Mouse (Mus musculus) forebrain, embryonic 11.5 days (tissue): ENCODE results near the gene Furin. TPM values are rescaled to one million over a fixed set of nuclear protein-coding genes. Genes with fewer than 3 reads are reported as not detected.

Experiments used
- ATAC-seq: fragments of 200-750 bp; cut with Nextera tagmentation; replicated peaks from 2 replicates; pipeline ENCODE4 v1.8.0; 2017; ENCODE audit warnings: moderate TSS enrichment; ENCODE audit not compliant: low FRiP score
- DNase-seq: peaks from one replicate; pipeline ENCODE4 v3.0.0-alpha.2; 2017; ENCODE audit warnings: low spot score
- H3K27ac ChIP-seq: fragments of 300-500 bp; sonication (generic); 2 replicates; pipeline ENCODE4 v1.5.1; 2014; ENCODE audit warnings: low read depth, low read length
- H3K27me3 ChIP-seq: fragments of 300-500 bp; sonication (generic); 2 replicates; pipeline ENCODE4 v1.6.1; 2014; ENCODE audit warnings: mild to moderate bottlenecking, low read length, mixed read lengths; ENCODE audit not compliant: control insufficient read depth, insufficient read depth
- H3K36me3 ChIP-seq: fragments of 300-500 bp; sonication (generic); 2 replicates; pipeline ENCODE4 v1.6.1; 2014; ENCODE audit warnings: mild to moderate bottlenecking, low read length, moderate library complexity, mixed read lengths; ENCODE audit not compliant: control insufficient read depth, insufficient read depth
- H3K4me1 ChIP-seq: fragments of 300-500 bp; sonication (generic); replicated peaks from 2 replicates; pipeline ENCODE4 v1.6.1; 2014; ENCODE audit warnings: low read length, mixed read lengths; ENCODE audit not compliant: control insufficient read depth, insufficient read depth
- H3K4me2 ChIP-seq: fragments of 300-500 bp; sonication (generic); 2 replicates; pipeline ENCODE4 v1.6.1; 2014; ENCODE audit warnings: low read depth, mild to moderate bottlenecking, low read length, moderate library complexity, mixed read lengths; ENCODE audit not compliant: severe bottlenecking
- H3K4me3 ChIP-seq: fragments of 300-500 bp; sonication (generic); 2 replicates; pipeline ENCODE4 v1.5.1; 2014; ENCODE audit warnings: low read depth, low read length
- H3K9ac ChIP-seq: fragments of 300-500 bp; sonication (generic); 2 replicates; pipeline ENCODE4 v1.6.1; 2014; ENCODE audit warnings: low read length
- H3K9me3 ChIP-seq: fragments of 300-500 bp; sonication (generic); 2 replicates; pipeline ENCODE4 v1.6.1; 2016; ENCODE audit warnings: low read length, mixed read lengths; ENCODE audit not compliant: control insufficient read depth
- WGBS: fragments of 180-500 bp; shearing (Covaris S2); extraction: QIAGEN DNeasy Blood & Tissue Kit; methylation state at CpG from one replicate; pipeline ENCODE4 v1.1.7; 2014; 5-methylcytosine and 5-hydroxymethylcytosine counted together
- polyA plus RNA-seq: library from polyadenylated mRNA; unstranded; fragments of >200 nt; fragmentation: Nextera tagmentation; extraction: Ambion mirVana; gene quantifications from 2 replicates; pipeline ENCODE4 v1.2.1, GENCODE M21; 2014

Gene Furin
- polyA plus RNA-seq, 1 experiment from 2014 or later, result 6.0 TPM

DNA sequence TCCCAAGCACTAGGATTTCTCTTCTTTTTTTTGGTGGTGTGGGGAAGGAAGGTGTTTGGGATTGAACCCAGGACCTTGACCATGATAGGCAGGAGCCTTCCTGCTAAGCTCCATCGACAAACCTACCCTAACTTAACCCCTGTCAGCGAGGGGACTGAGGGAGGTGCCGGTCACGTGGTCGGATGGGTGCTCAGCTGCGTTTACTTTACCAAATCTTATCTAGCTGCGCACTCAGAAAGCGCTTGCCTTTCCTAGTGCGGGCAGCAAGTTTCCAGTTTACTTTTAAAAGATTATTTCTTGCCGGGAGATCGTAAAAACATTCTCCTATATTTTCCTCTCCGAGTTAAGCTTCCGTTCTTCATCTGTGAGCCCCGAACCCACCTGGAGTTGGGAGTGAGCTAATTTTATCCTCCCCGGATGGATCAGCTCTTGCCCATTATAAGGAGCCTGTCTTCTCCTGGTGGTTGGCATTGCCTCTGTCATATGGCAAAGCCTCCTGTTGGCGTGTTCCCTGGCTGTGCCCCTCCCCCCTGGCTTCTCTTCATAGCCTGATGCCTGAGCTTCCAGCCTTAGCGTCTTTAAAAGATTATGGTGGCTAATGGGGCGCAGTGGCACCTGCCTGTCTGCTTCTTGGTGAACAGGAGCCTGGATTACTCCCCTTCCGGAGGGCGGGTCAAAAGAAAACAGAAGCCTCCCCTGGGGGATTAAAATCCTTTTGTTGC lies 17.7 kb upstream of the Furin start:
- 29% methylated on average over 20 of the region's 20 CpGs for WGBS
- no peak overlapping the region for H3K4me2 ChIP-seq
- ATAC-seq, result no peak

DNA sequence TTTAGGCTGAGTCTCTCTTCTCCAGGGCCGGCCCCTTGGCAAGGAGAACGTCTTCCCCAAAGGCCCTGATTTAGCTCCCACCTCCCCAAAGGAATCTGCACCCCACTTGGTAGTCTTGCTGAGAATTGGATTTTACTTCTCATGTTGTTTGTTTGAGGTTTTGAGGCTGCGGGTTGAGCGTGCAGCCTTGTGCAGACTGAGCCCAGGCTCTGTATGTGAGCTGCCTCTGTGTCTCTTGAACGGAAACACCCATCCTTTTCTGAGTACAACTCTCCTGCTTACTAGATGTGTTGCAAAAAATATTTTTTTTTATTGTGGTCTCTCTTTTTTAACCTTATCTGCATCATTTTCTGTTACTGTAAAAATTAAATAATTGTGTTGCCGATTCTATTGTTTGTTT lies 16.3 kb upstream of the Furin start:
- no peaks in the 10 kb centered on the region for H3K4me1 ChIP-seq
- 94% methylated on average over 6 of the region's 6 CpGs for WGBS
- no peak overlapping the region for H3K4me3 ChIP-seq
- H3K4me2 ChIP-seq, result no peak overlapping the region
- H3K27ac ChIP-seq, result no peak overlapping the region
- no peaks in the 10 kb centered on the region for H3K36me3 ChIP-seq
- H3K27me3 ChIP-seq, result no peaks in the 10 kb centered on the region
- H3K9me3 ChIP-seq, result no peaks in the 10 kb centered on the region
- ATAC-seq (no peak), DNase-seq (no peak)
- H3K9ac ChIP-seq, result no peak overlapping the region

More for the DNA sequence above, 17.7 kb upstream of the Furin start:
- Histone ChIP-seq H3K9me3 (no peaks in the 10 kb centered on the region), H3K4me3 (no peak overlapping the region), H3K36me3 (no peaks in the 10 kb centered on the region), H3K9ac (no peak overlapping the region), H3K27ac (no peak overlapping the region), H3K27me3 (no peaks in the 10 kb centered on the region), H3K4me1 (no peaks in the 10 kb centered on the region)
- DNase-seq, result no peak

DNA sequence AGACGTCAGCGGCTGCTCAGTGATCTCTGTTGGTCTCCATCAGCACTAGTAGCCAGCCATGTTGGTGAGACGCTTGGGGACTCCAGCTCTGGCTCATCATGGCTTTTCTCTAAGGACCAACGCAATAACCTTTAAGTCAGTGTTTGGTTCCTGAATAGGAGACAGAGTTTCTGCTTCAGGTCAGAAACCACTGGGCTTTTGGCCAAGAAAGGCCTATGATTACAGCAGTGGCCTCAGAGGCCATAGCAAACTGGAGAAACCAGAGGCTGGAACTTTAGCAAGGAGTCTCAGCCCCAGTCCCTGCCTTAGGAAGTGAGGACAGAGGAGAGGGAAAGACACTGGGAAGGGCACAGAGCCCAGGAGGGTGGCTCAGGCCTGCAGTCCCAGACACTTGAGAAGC lies 15.3 kb upstream of the Furin start:
- no peak overlapping the region for H3K27ac ChIP-seq
- H3K9ac ChIP-seq, result no peak overlapping the region
- H3K4me3 ChIP-seq, result no peak overlapping the region
- H3K9me3 ChIP-seq, result no peaks in the 10 kb centered on the region
- H3K27me3 ChIP-seq, result no peaks in the 10 kb centered on the region
- DNase-seq, result no peak
- no peaks in the 10 kb centered on the region for H3K4me1 ChIP-seq
- no peak overlapping the region for H3K4me2 ChIP-seq
- no peak for ATAC-seq
- 83% methylated on average over 4 of the region's 4 CpGs for WGBS
- no peaks in the 10 kb centered on the region for H3K36me3 ChIP-seq

DNA sequence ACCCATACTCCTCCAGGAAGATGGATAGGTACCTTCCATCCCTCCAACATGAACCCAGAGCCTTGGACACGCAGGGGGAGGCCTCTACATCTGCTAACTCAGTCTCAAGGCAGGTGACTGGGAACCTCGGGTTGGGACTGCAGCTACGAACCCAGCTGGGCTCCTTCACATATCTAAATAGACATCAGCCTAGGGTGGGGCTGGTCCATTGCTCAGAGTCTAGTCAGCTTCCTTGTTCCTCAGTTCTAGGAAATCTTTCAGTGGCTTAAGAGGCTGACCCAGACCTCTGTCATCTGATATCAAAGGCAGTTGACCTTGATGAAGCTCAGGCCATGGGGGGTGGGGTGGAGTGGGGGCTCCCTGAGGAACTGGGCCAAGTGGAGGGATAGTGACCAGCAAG lies 14.0 kb upstream of the Furin start:
- WGBS, result 78% methylated on average over 3 of the region's 3 CpGs
- no peak overlapping the region for H3K4me2 ChIP-seq
- no peak overlapping the region for H3K4me3 ChIP-seq

DNA sequence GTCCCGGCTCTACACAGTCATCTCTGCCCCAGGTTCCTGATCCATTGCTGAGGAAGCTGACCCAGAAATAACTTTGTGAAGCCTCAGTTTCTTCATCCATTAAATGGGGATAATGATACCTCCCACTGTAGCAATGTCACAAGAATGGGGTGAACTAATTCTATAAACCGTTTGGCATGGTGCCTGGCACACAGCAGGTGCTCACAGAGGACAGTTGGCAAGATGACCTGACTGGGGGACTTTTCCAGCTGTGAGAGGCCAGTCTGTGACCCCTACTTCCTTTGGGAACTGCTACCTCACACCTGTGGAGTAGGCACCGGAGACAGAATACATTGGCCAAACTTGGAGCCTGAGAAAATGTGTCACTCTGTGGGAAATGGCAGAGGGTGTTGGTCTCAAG lies 12.8 kb upstream of the Furin start:
- Histone ChIP-seq H3K36me3 (no peaks in the 10 kb centered on the region), H3K9ac (no peak overlapping the region), H3K9me3 (no peaks in the 10 kb centered on the region), H3K4me3 (no peak overlapping the region), H3K27ac (no peak overlapping the region), H3K4me2 (no peak overlapping the region), H3K27me3 (no peaks in the 10 kb centered on the region), H3K4me1 (no peaks in the 10 kb centered on the region)
- WGBS, result 90% methylated on average over 3 of the region's 3 CpGs
- ATAC-seq (no peak), DNase-seq (no peak)

More for the DNA sequence above, 14.0 kb upstream of the Furin start:
- no peaks in the 10 kb centered on the region for H3K27me3 ChIP-seq
- no peaks in the 10 kb centered on the region for H3K9me3 ChIP-seq
- no peaks in the 10 kb centered on the region for H3K4me1 ChIP-seq
- no peaks in the 10 kb centered on the region for H3K36me3 ChIP-seq
- H3K27ac ChIP-seq, result no peak overlapping the region
- no peak overlapping the region for H3K9ac ChIP-seq
- ATAC-seq (no peak), DNase-seq (no peak)

DNA sequence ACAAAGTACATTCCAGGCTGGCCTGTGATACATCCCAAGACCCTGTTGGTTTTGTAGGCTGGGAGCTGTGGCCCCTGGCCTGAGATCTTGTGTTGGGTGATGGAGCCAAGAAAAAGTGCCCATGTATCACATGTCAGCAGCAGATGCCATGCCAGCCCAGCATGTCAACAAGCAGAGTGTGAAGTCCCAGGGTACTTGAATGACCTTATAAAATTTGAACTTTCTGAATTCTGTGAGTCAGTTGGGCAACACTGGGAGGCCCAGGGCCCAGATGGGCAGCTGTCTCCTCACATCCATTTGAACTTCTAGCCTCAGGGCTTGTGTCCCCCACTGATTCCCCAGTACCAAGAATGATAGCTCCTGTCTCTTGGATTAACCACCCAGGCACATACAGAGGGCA lies 12.4 kb upstream of the Furin start:
- no peak for ATAC-seq
- Histone ChIP-seq H3K9ac (no peak overlapping the region), H3K9me3 (no peaks in the 10 kb centered on the region), H3K27ac (no peak overlapping the region), H3K4me2 (no peak overlapping the region), H3K4me1 (no peaks in the 10 kb centered on the region), H3K27me3 (no peaks in the 10 kb centered on the region), H3K36me3 (no peaks in the 10 kb centered on the region), H3K4me3 (no peak overlapping the region)
- DNase-seq, result no peak

DNA sequence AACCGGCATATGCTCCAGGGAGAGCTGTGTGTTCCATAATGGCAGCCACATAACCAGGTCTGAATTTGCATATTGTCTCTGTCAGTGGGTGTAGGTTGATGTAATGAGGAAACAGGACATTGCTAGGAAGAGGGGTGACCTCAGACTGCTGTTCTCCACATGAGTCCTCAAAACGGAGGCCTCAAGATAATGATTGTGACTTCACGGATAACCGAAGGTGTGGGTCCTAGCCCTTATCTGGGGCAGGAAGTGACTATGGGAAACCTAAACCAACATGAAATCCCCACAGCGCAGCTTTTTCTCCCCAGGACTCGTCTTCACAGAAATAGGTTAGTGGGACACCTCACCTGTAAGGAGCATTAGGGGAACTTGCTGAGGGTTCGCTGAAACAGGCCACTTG lies 11.7 kb upstream of the Furin start:
- ATAC-seq (no peak), DNase-seq (no peak)
- Histone ChIP-seq H3K36me3 (no peaks in the 10 kb centered on the region), H3K27me3 (no peaks in the 10 kb centered on the region), H3K9ac (no peak overlapping the region), H3K4me2 (no peak overlapping the region), H3K27ac (no peak overlapping the region), H3K9me3 (no peaks in the 10 kb centered on the region), H3K4me1 (no peaks in the 10 kb centered on the region), H3K4me3 (no peak overlapping the region)
- WGBS, result 88% methylated on average over 7 of the region's 7 CpGs

DNA sequence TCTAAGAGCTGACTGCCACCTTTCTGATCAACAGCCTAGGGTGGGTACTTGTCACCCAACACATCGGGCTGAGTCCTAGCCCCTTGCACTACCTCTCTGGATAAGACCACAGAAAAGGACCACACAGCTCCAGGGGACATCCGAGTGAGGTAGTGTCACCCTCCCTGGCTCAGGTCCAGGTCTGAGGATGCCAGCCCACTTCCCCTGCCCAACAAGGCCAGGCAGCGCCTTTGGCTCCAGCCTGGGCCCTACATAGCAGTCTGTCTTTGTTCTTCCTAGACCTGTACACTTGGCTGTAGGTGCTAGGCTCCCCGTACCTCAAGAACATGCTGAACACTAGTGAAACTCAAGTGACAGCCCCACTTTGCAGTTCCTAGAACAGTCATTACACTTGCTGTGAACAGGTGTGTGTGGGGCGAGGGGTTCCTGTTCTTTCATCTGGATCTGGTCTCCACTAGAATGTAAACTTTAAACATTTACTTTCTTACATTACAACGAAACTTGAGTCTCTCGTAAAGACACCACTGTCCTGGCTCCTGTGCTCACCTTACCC lies 9.1 kb upstream of the Furin start:
- no peak overlapping the region for H3K4me2 ChIP-seq
- H3K4me3 ChIP-seq, result no peak overlapping the region
- no peak overlapping the region for H3K27ac ChIP-seq
- H3K4me1 ChIP-seq, result no peaks in the 10 kb centered on the region
- DNase-seq, result no peak
- 87% methylated on average over 7 of the region's 7 CpGs for WGBS
- no peak overlapping the region for H3K9ac ChIP-seq
- no peaks in the 10 kb centered on the region for H3K9me3 ChIP-seq
- no peaks in the 10 kb centered on the region for H3K27me3 ChIP-seq
- H3K36me3 ChIP-seq, result no peaks in the 10 kb centered on the region
- no peak for ATAC-seq
